Mouse (Mus musculus) hindbrain, postnatal 0 days (tissue): ENCODE data around the gene Cblb. TPM values are rescaled to one million over a fixed set of nuclear protein-coding genes. Genes with fewer than 3 reads are reported as not detected.

Experiments used
- ATAC-seq: fragments of 200-750 bp; cut with Nextera tagmentation; 2 replicates; pipeline ENCODE4 v1.8.0; 2017; ENCODE audit warnings: mild to moderate bottlenecking, moderate TSS enrichment, moderate library complexity
- DNase-seq: peaks from one replicate; pipeline ENCODE4 v3.0.0-alpha.2; 2015; ENCODE audit warnings: low spot score
- H3K27ac ChIP-seq: fragments of 300-500 bp; sonication (generic); 2 replicates; pipeline ENCODE4 v1.5.1; 2014; ENCODE audit warnings: mild to moderate bottlenecking
- H3K27me3 ChIP-seq: fragments of 300-500 bp; sonication (generic); 2 replicates; pipeline ENCODE4 v1.6.1; 2014; ENCODE audit warnings: low read length, mixed read lengths; ENCODE audit not compliant: insufficient read depth
- H3K36me3 ChIP-seq: fragments of 300-500 bp; sonication (generic); 2 replicates; pipeline ENCODE4 v1.6.1; 2014; ENCODE audit warnings: low read length, mixed read lengths; ENCODE audit not compliant: insufficient read depth
- H3K4me1 ChIP-seq: fragments of 300-500 bp; sonication (generic); 2 replicates; pipeline ENCODE4 v1.6.1; 2014; ENCODE audit warnings: antibody characterized with exemption, low read length, mixed read lengths; ENCODE audit not compliant: insufficient read depth
- H3K4me2 ChIP-seq: fragments of 300-500 bp; sonication (generic); 2 replicates; pipeline ENCODE4 v1.6.1; 2014; ENCODE audit warnings: low read depth, mild to moderate bottlenecking, low read length, moderate library complexity, mixed read lengths
- H3K4me3 ChIP-seq: fragments of 300-500 bp; sonication (generic); 2 replicates; pipeline ENCODE4 v1.5.1; 2014; ENCODE audit warnings: low read length
- H3K9ac ChIP-seq: fragments of 300-500 bp; sonication (generic); replicated peaks from 2 replicates; pipeline ENCODE4 v1.6.1; 2014; ENCODE audit warnings: mild to moderate bottlenecking, low read length, moderate library complexity, mixed read lengths
- H3K9me3 ChIP-seq: fragments of 300-500 bp; sonication (generic); 2 replicates; pipeline ENCODE4 v1.6.1; 2016; ENCODE audit warnings: low read length, mixed read lengths
- CTCF ChIP-seq: IDR thresholded peaks from 2 replicates; pipeline ENCODE4 v1.5.1; 2016; ENCODE audit warnings: antibody characterized with exemption, control low read depth, low read depth
- WGBS: fragments of 180-500 bp; shearing (Covaris S2); extraction: QIAGEN DNeasy Blood & Tissue Kit; methylation state at CpG from one replicate; pipeline ENCODE4 v1.1.7; 2014; 5-methylcytosine and 5-hydroxymethylcytosine counted together
- polyA plus RNA-seq: library from polyadenylated mRNA; unstranded; fragments of >200 nt; fragmentation: Nextera tagmentation; extraction: Ambion mirVana; gene quantifications from 2 replicates; pipeline ENCODE4 v1.2.1, GENCODE M21; 2015
- total RNA-seq: library from RNA; depleted of rRNA; stranded (reverse); fragments of >200 nt; gene quantifications from 2 replicates; pipeline ENCODE4 v1.2.3, GENCODE M21; 2014; rRNA removed

Cblb gene
- total RNA-seq = 9.6 and 11.4 TPM in 2 replicates
- 3.6 and 4.3 TPM in 2 replicates for polyA plus RNA-seq

GRCm38 (mm10) chr16:52031091-52031689 lies at the start of gene Cblb:
Cblb (plus strand) TSS chr16:52031225.
- Histone ChIP-seq H3K27ac (peak within 1 kb of the TSS; percentile 92), H3K36me3 (no peaks in the 10 kb centered on the region), H3K4me3 (peak within 1 kb of the TSS; percentile 83), H3K9ac (peak within 1 kb of the TSS; percentile 78), H3K27me3 (no peaks in the 10 kb centered on the region), H3K9me3 (no peaks in the 10 kb centered on the region), H3K4me2 (peak within 1 kb of the TSS; percentile 74), H3K4me1 (peaks cover 5% of the 10 kb centered on the region; the same call in 1 of the 2 replicates)
- DNase-seq (peak; percentile 99), ATAC-seq (peak; percentile 99)
- peak; percentile 26 for TF ChIP-seq CTCF
- under 1% methylated on average over 38 of the region's 38 CpGs for WGBS

DNA sequence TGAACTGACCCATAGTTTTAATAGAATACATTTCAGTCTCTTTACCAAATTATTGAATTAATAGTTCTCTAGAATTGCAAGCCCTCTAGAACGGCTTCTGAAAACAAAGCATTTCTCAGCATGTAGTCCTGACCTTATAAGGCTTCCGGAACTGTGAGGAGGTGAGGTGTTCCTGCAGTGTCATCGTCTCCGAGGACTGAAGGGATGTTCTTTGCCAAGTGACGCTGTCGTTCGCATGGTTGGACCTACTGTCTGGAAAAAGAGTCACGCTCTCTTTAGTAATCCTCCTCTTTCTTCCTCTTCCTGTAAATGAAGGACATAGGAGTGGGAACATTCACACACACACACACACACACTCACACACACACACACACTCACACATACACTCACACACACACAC lies 45.6 kb upstream of the Cblb start:
- TF ChIP-seq CTCF = no peak
- no peaks in the 10 kb centered on the region for H3K4me1 ChIP-seq
- DNase-seq = peak; percentile 48
- ATAC-seq = no peak
- no peak overlapping the region for H3K9ac ChIP-seq
- H3K4me2 ChIP-seq = no peak overlapping the region
- H3K9me3 ChIP-seq = no peaks in the 10 kb centered on the region
- 37% methylated on average over 8 of the region's 8 CpGs for WGBS
- H3K4me3 ChIP-seq = no peak overlapping the region
- no peaks in the 10 kb centered on the region for H3K36me3 ChIP-seq
- H3K27ac ChIP-seq = no peak overlapping the region
- no peaks in the 10 kb centered on the region for H3K27me3 ChIP-seq

GRCm38 (mm10) chr16:51986207-51986606 lies 44.8 kb upstream of the Cblb start:
- no peak overlapping the region for H3K27ac ChIP-seq
- no peak overlapping the region for H3K9ac ChIP-seq
- DNase-seq (no peak), ATAC-seq (no peak)
- WGBS = 64% methylated on average over 3 of the region's 3 CpGs
- no peaks in the 10 kb centered on the region for H3K9me3 ChIP-seq
- no peak overlapping the region for H3K4me3 ChIP-seq
- no peak overlapping the region for H3K4me2 ChIP-seq
- no peak for TF ChIP-seq CTCF
- no peaks in the 10 kb centered on the region for H3K27me3 ChIP-seq
- no peaks in the 10 kb centered on the region for H3K36me3 ChIP-seq
- no peaks in the 10 kb centered on the region for H3K4me1 ChIP-seq

- Histone ChIP-seq H3K9me3 (no peaks in the 10 kb centered on the region), H3K36me3 (no peaks in the 10 kb centered on the region), H3K27me3 (no peaks in the 10 kb centered on the region), H3K4me3 (no peak overlapping the region), H3K27ac (no peak overlapping the region), H3K9ac (no peak overlapping the region), H3K4me2 (no peak overlapping the region), H3K4me1 (no peaks in the 10 kb centered on the region)
- ATAC-seq (no peak), DNase-seq (no peak)
- WGBS = 72% methylated on average over 4 of the region's 4 CpGs
- no peak for TF ChIP-seq CTCF
Observed at GRCm38 (mm10) chr16:51987085-51987620, 43.9 kb upstream of the Cblb start.

- no peaks in the 10 kb centered on the region for H3K9me3 ChIP-seq
- DNase-seq = no peak
Observed at GRCm38 (mm10) chr16:51988027-51988426, 43.0 kb upstream of the Cblb start.

DNA sequence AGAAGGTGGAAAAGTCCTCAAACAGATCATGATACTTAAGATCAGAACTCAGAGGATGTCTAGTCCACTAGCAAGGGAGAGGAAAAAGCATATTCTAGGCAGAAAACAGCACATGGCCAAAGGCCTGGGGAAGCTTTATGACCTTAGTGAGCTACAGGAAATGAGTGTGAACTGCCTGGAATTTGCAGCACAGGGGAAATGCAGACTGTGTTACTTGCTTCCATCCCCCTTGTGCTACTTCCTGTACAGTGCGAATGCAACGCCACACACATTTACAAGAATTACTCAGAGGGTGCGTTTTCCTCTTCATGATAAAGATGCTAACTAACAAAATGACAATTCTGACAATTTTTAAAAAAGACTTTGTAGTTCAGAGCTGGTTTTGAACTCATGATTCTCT lies 41.8 kb upstream of the Cblb start:
- TF ChIP-seq CTCF = no peak
- Histone ChIP-seq H3K4me2 (no peak overlapping the region), H3K36me3 (no peaks in the 10 kb centered on the region), H3K9me3 (no peaks in the 10 kb centered on the region), H3K4me3 (no peak overlapping the region), H3K27me3 (no peaks in the 10 kb centered on the region), H3K27ac (no peak overlapping the region), H3K9ac (no peak overlapping the region), H3K4me1 (no peaks in the 10 kb centered on the region)
- ATAC-seq (no peak), DNase-seq (no peak)
- WGBS = 79% methylated on average over 3 of the region's 3 CpGs

More at GRCm38 (mm10) chr16:51988027-51988426, 43.0 kb upstream of the Cblb start:
- no peak for TF ChIP-seq CTCF
- Histone ChIP-seq H3K4me2 (no peak overlapping the region), H3K4me1 (no peaks in the 10 kb centered on the region), H3K27me3 (no peaks in the 10 kb centered on the region), H3K4me3 (no peak overlapping the region), H3K27ac (no peak overlapping the region), H3K9ac (no peak overlapping the region), H3K36me3 (no peaks in the 10 kb centered on the region)
- ATAC-seq = no peak

GRCm38 (mm10) chr16:52000043-52000442 lies 31.0 kb upstream of the Cblb start:
- Histone ChIP-seq H3K4me3 (no peak overlapping the region), H3K4me1 (no peaks in the 10 kb centered on the region), H3K27ac (no peak overlapping the region), H3K9me3 (no peaks in the 10 kb centered on the region), H3K36me3 (no peaks in the 10 kb centered on the region), H3K4me2 (no peak overlapping the region), H3K9ac (no peak overlapping the region), H3K27me3 (no peaks in the 10 kb centered on the region)
- 96% methylated on average over 3 of the region's 3 CpGs for WGBS
- no peak for DNase-seq
- ATAC-seq = no peak
- no peak for TF ChIP-seq CTCF
